Mouse (Mus musculus) limb, embryonic 14.5 days (tissue): ENCODE measurements around the gene Phf21b. TPM values are rescaled to one million over a fixed set of nuclear protein-coding genes. Genes with fewer than 3 reads are reported as not detected.

Experiments
- ATAC-seq: fragments of 200-750 bp; cut with Nextera tagmentation; 2 replicates; pipeline ENCODE4 v1.8.0; 2017; ENCODE audit warnings: low read depth, moderate number of reproducible peaks, moderate TSS enrichment; ENCODE audit not compliant: low FRiP score
- DNase-seq: peaks from one replicate; pipeline ENCODE4 v3.0.0-alpha.2; 2015; ENCODE audit warnings: low spot score
- H3K27ac ChIP-seq: fragments of 300-500 bp; sonication (generic); replicated peaks from 2 replicates; pipeline ENCODE4 v1.5.1; 2014; ENCODE audit warnings: low read depth, mild to moderate bottlenecking, low read length, moderate library complexity, mixed read lengths
- H3K27me3 ChIP-seq: fragments of 300-500 bp; sonication (generic); 2 replicates; pipeline ENCODE4 v1.6.1; 2014; ENCODE audit warnings: low read length, mixed read lengths; ENCODE audit not compliant: control insufficient read depth, insufficient read depth
- H3K36me3 ChIP-seq: fragments of 300-500 bp; sonication (generic); 2 replicates; pipeline ENCODE4 v1.6.1; 2014; ENCODE audit warnings: mild to moderate bottlenecking, low read length, moderate library complexity, mixed read lengths; ENCODE audit not compliant: control insufficient read depth, insufficient read depth
- H3K4me1 ChIP-seq: fragments of 300-500 bp; sonication (generic); 2 replicates; pipeline ENCODE4 v1.6.1; 2014; ENCODE audit warnings: antibody characterized with exemption, low read length, mixed read lengths; ENCODE audit not compliant: control insufficient read depth, insufficient read depth
- H3K4me2 ChIP-seq: fragments of 300-500 bp; sonication (generic); replicated peaks from 2 replicates; pipeline ENCODE4 v1.6.1; 2014; ENCODE audit warnings: low read depth, mild to moderate bottlenecking, low read length, moderate library complexity; ENCODE audit not compliant: severe bottlenecking
- H3K4me3 ChIP-seq: fragments of 300-500 bp; sonication (generic); replicated peaks from 2 replicates; pipeline ENCODE4 v1.5.1; 2014; ENCODE audit warnings: low read length
- H3K9ac ChIP-seq: fragments of 300-500 bp; sonication (generic); 2 replicates; pipeline ENCODE4 v1.6.1; 2014; ENCODE audit warnings: mild to moderate bottlenecking, low read depth, low read length, moderate library complexity; ENCODE audit not compliant: severe bottlenecking
- H3K9me3 ChIP-seq: fragments of 300-500 bp; sonication (generic); 2 replicates; pipeline ENCODE4 v1.6.1; 2016; ENCODE audit warnings: low read length; ENCODE audit not compliant: control insufficient read depth
- POLR2A ChIP-seq: fragments of 200-500 bp; IDR thresholded peaks from 2 replicates; pipeline ENCODE4 v1.8.0; 2012; ENCODE audit warnings: inconsistent platforms, mild to moderate bottlenecking, moderate library complexity, borderline replicate concordance; ENCODE audit not compliant: insufficient read depth, insufficient read length; ENCODE audit errors: extremely low read depth
- WGBS: fragments of 180-500 bp; shearing (Covaris S2); extraction: QIAGEN DNeasy Blood & Tissue Kit; methylation state at CpG from one replicate; pipeline ENCODE4 v1.1.7; 2014; 5-methylcytosine and 5-hydroxymethylcytosine counted together
- polyA plus RNA-seq, 2 experiments: library from polyadenylated mRNA; depleted of rRNA in 1 of 2; stranded (reverse) in 1 of 2; unstranded in 1 of 2; fragments of >200 nt; fragmentation: Nextera tagmentation in 1 of 2; extraction: Ambion mirVana in 1 of 2; gene quantifications; 2 replicates each; pipeline versions ENCODE4 v1.2.1 to v1.2.3; 2012 to 2014

Gene Phf21b
- polyA plus RNA-seq, 2 experiments = 0.43 to 6.9 TPM

DNA sequence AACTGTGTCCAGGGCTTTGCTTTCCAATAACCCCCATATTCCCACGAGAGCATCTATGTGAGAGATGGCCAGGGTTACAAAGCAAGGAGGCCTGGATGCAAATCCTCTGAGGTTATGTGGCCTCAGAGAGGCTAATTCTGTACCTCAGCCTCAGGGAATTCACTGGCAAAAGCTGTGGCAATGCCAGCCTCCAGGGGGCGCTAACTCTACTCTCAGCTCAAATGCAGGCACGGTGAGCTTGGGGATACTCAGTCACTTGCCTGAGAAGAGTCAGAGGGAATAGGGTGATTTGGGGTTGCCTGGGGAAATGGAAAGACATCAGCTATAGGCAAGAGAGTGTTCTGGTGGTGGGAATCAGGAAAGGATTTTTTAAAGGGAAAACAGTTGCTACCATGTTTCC is 52.2 kb downstream of the Phf21b start:
- 53% methylated on average over 3 of the region's 3 CpGs for WGBS
- Histone ChIP-seq H3K27ac (no peak overlapping the region), H3K9ac (no peak overlapping the region), H3K4me2 (no peak overlapping the region), H3K4me3 (no peak overlapping the region), H3K9me3 (no peaks in the 10 kb centered on the region), H3K36me3 (0 out of 2 replicates have a peak, but pooled peaks cover 4% of the 10 kb centered on the region), H3K27me3 (no peaks in the 10 kb centered on the region), H3K4me1 (no peaks in the 10 kb centered on the region)
- no peak for ATAC-seq
- DNase-seq = peak; percentile 17
- TF ChIP-seq POLR2A = no peak

DNA sequence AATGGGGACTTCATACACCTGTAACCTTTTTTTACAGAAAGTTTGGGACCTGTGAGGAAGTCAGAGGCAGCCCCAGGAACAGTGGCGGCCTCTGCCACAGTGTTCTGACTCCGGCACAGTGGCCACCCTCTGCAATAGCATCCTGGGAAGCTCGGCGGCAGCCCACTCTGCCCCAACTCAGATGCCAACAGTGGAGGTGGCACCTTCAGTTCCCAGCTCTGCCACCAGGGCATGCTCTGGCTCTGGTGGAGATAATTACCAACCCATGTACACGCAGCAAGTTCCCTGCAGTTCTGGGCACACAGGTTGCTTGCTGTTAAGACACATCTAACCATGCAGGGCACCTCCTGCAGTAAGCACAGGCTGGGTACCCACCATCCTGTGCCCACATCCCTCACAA is 55.7 kb downstream of the Phf21b start:
- ATAC-seq (no peak), DNase-seq (no peak)
- no peak overlapping the region for H3K9ac ChIP-seq
- no peaks in the 10 kb centered on the region for H3K4me1 ChIP-seq
- H3K27ac ChIP-seq = no peak overlapping the region
- WGBS = 91% methylated on average over 5 of the region's 5 CpGs
- no peak for TF ChIP-seq POLR2A
- 0 out of 2 replicates have a peak, but pooled peaks cover 7% of the 10 kb centered on the region for H3K36me3 ChIP-seq
- no peaks in the 10 kb centered on the region for H3K9me3 ChIP-seq
- H3K4me3 ChIP-seq = no peak overlapping the region
- H3K4me2 ChIP-seq = no peak overlapping the region
- H3K27me3 ChIP-seq = no peaks in the 10 kb centered on the region

DNA sequence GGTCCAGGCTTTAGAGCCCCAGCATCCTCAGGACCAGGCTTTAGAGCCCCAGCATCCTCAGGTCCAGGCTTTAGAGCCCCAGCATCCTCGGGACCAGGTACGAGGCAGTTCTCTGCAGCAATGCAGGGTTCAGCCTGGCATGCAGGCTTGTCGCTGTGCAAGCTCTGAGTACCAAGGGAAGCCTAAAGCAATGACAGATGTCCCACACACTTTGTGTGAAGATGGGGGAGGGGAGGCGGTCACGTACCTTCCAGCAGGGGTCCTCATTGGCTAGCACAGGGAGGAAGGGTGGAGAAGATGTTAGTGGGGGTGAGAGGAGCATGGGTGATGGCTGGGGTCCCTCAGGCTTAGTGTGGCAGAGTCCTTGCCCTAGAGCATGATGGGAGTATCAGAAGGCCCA is 62.2 kb downstream of the Phf21b start:
- no peak for TF ChIP-seq POLR2A
- Histone ChIP-seq H3K4me3 (no peak overlapping the region), H3K4me2 (no peak overlapping the region), H3K27ac (no peak overlapping the region), H3K9me3 (no peaks in the 10 kb centered on the region), H3K9ac (no peak overlapping the region), H3K27me3 (no peaks in the 10 kb centered on the region), H3K4me1 (no peaks in the 10 kb centered on the region), H3K36me3 (0 out of 2 replicates have a peak, but pooled peaks cover 4% of the 10 kb centered on the region)
- 71% methylated on average over 5 of the region's 5 CpGs for WGBS
- no peak for DNase-seq
- ATAC-seq = no peak

DNA sequence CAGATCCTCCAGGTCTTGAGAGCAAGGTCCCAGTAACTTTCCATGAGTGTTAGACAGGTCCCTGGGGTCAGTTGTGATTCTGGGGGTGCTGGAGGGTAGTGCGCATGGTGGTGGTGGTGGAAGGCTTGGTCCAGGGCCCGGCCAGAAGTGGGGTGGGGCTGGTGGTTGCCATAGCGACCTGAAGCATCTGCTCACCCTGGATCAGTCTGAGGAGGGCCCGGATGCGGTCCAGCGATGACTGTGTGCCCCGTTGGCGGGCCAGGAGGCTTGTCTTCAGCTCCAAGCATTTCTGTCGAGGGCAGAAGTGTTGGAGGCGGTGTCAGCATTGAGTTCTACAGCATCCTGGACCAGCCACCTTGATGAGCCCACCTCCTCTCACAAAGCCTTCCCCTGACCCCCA is 68.7 kb downstream of the Phf21b start:
- TF ChIP-seq POLR2A = no peak
- WGBS = 88% methylated on average over 10 of the region's 10 CpGs
- no peaks in the 10 kb centered on the region for H3K36me3 ChIP-seq
- no peaks in the 10 kb centered on the region for H3K27me3 ChIP-seq
- no peaks in the 10 kb centered on the region for H3K4me1 ChIP-seq
- DNase-seq (no peak), ATAC-seq (no peak)
- no peaks in the 10 kb centered on the region for H3K9me3 ChIP-seq
- no peak overlapping the region for H3K4me2 ChIP-seq
- no peak overlapping the region for H3K27ac ChIP-seq
- H3K9ac ChIP-seq = no peak overlapping the region
- no peak overlapping the region for H3K4me3 ChIP-seq

DNA sequence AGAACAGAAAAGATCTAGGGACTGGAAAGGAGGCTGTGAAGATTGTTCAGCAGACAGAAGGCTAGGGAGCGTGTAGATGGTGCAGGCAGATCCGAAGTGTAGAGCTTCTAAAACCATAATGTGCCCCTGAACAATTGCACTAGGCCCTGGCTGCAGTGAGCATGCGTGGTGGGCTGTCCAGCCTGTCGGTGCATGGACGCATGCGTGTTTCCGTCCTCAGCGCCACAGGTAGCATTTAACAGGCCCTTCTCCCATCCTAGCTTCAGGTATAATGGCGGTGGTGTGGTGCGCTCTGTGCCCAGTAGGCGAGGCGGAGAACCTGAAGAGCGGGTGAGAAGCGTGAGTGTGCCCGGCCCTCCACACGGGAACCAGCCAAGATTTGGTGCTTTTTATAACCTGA is 71.0 kb downstream of the Phf21b start:
- Histone ChIP-seq H3K36me3 (no peaks in the 10 kb centered on the region), H3K9me3 (no peaks in the 10 kb centered on the region), H3K27me3 (no peaks in the 10 kb centered on the region), H3K4me1 (no peaks in the 10 kb centered on the region), H3K27ac (no peak overlapping the region), H3K4me2 (no peak overlapping the region), H3K9ac (no peak overlapping the region), H3K4me3 (no peak overlapping the region)
- ATAC-seq (no peak), DNase-seq (no peak)
- no peak for TF ChIP-seq POLR2A
- WGBS = 94% methylated on average over 16 of the region's 16 CpGs

DNA sequence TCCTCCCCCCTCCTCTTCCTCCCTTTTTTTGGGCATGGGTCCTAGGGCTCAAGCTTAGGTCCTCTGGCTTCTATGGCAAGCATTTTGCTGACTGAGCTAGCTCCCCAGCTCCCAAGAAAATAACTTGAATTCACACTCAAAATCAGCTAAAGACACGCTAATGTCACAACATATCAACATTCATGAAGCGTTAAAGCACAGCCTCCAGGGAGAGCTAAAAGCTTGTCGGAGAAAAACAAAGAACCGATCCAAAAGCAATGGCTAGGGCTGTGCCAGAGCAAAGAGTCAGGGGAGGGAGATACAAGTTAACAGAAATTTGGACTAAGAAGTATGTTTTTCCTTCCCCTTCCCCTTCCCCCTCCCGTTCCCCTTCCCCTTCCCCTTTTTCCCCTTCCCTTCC is 77.3 kb downstream of the Phf21b start:
- Histone ChIP-seq H3K4me1 (no peaks in the 10 kb centered on the region), H3K9me3 (no peaks in the 10 kb centered on the region), H3K4me3 (no peak overlapping the region), H3K27ac (no peak overlapping the region), H3K4me2 (no peak overlapping the region), H3K27me3 (no peaks in the 10 kb centered on the region), H3K9ac (no peak overlapping the region), H3K36me3 (no peaks in the 10 kb centered on the region)
- no peak for ATAC-seq
- TF ChIP-seq POLR2A = no peak
- 53% methylated on average over 5 of the region's 5 CpGs for WGBS
- no peak for DNase-seq
